Mouse (Mus musculus) small intestine, adult 2 months (tissue): ENCODE data around the gene Rab12. TPM values are rescaled to one million over a fixed set of nuclear protein-coding genes. Genes with fewer than 3 reads are reported as not detected.

Experiments used
- H3K27ac ChIP-seq: fragments of 200-500 bp; 2 replicates; pipeline ENCODE4 v1.5.1; 2012; ENCODE audit warnings: low read depth, low read length, control low read depth, inconsistent platforms; ENCODE audit not compliant: insufficient read depth
- H3K27me3 ChIP-seq: fragments of 200-500 bp; 2 replicates; pipeline ENCODE4 v1.6.1; 2012; ENCODE audit warnings: mild to moderate bottlenecking, moderate library complexity, low read length, inconsistent platforms; ENCODE audit not compliant: control insufficient read depth, insufficient read depth
- H3K36me3 ChIP-seq: fragments of 200-500 bp; 2 replicates; pipeline ENCODE4 v1.6.1; 2012; ENCODE audit warnings: mild to moderate bottlenecking, low read length, control low read depth, inconsistent platforms; ENCODE audit not compliant: control insufficient read depth, insufficient read depth
- H3K4me1 ChIP-seq: fragments of 200-500 bp; 2 replicates; pipeline ENCODE4 v1.6.1; 2012; ENCODE audit warnings: low read length, inconsistent platforms, mixed read lengths; ENCODE audit not compliant: control insufficient read depth, insufficient read depth, insufficient read length
- H3K4me3 ChIP-seq: fragments of 200-500 bp; 2 replicates; pipeline ENCODE4 v1.5.1; 2012; ENCODE audit warnings: low read depth, mild to moderate bottlenecking, control low read depth, inconsistent platforms, low read length, moderate library complexity
- CTCF ChIP-seq: fragments of 200-500 bp; IDR thresholded peaks from 2 replicates; pipeline ENCODE4 v1.5.1; 2012; ENCODE audit warnings: low read depth, mild to moderate bottlenecking, control low read depth, inconsistent platforms, low read length, moderate library complexity, mixed read lengths; ENCODE audit not compliant: insufficient replicate concordance, insufficient read length; ENCODE audit errors: extremely low read depth
- POLR2A ChIP-seq: fragments of 200-500 bp; IDR thresholded peaks from 2 replicates; pipeline ENCODE4 v1.6.1; 2012; ENCODE audit warnings: low read depth, mild to moderate bottlenecking, control low read depth, inconsistent platforms, low read length, moderate library complexity
- WGBS: fragments of 180-500 bp; shearing (Covaris S2); methylation state at CpG from one replicate; pipeline ENCODE4 v1.1.7; 2018; 5-methylcytosine and 5-hydroxymethylcytosine counted together
- polyA plus RNA-seq: library from polyadenylated mRNA; depleted of rRNA; stranded (reverse); fragments of >200 nt; gene quantifications from 2 replicates; pipeline ENCODE4 v1.2.3, GENCODE M21; 2012

Gene Rab12
- polyA plus RNA-seq, 1 experiment = 25.7 TPM

- Histone ChIP-seq H3K27me3 (no peaks in the 10 kb centered on the region), H3K4me1 (no peaks in the 10 kb centered on the region), H3K4me3 (no peak overlapping the region), H3K36me3 (no peaks in the 10 kb centered on the region), H3K27ac (no peak overlapping the region)
- TF ChIP-seq CTCF (no peak), POLR2A (no peak)
- whole genome bisulfite sequencing = 55% methylated on average over 8 of the region's 8 CpGs
Measured at GRCm38 (mm10) chr17:66470020-66470419, 49.5 kb downstream of the Rab12 start.

- Histone ChIP-seq H3K36me3 (no peaks in the 10 kb centered on the region), H3K27me3 (peaks cover 1% of the 10 kb centered on the region; the same call in 1 of the 2 replicates), H3K27ac (no peak overlapping the region), H3K4me1 (no peaks in the 10 kb centered on the region), H3K4me3 (no peak overlapping the region)
- 76% methylated on average over 1 of the region's 1 CpGs for WGBS
- no peak for TF ChIP-seq POLR2A
- TF ChIP-seq CTCF = no peak
Measured at GRCm38 (mm10) chr17:66457278-66457677, 62.3 kb downstream of the Rab12 start.

DNA sequence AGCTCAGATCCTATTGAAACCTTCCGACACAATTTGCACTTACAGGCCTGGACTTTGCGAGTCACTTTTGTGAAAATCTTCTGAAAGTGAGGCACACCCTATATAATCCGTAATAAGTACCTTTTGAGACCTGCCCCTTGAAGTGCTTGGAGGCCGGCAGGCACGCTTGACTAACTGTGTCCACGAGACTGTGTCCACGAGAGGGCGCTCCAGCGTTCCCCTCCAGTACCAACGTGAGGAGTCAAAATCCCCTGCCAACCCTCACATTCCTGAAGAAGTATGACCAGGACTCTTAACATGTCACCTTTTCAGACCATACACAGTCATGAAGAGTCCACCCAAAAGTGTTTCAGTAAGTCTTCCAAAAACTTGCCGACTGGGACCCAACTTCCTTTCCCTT lies 68.4 kb downstream of the Rab12 start:
- H3K4me3 ChIP-seq = no peak overlapping the region
- 2% methylated on average over 11 of the region's 11 CpGs for WGBS
- peaks cover 9% of the 10 kb centered on the region; the same call in 1 of the 2 replicates for H3K4me1 ChIP-seq
- no peak overlapping the region for H3K27ac ChIP-seq
- no peaks in the 10 kb centered on the region for H3K36me3 ChIP-seq
- H3K27me3 ChIP-seq = peaks cover 49% of the 10 kb centered on the region
- TF ChIP-seq POLR2A (no peak), CTCF (peak; percentile 77; the same call in 1 of the 2 replicates)

- H3K27me3 ChIP-seq = peaks cover 49% of the 10 kb centered on the region
- 7% methylated on average over 18 of the region's 18 CpGs for WGBS
- no peaks in the 10 kb centered on the region for H3K36me3 ChIP-seq
- H3K27ac ChIP-seq = no peak overlapping the region
- peaks cover 9% of the 10 kb centered on the region; the same call in 1 of the 2 replicates for H3K4me1 ChIP-seq
- TF ChIP-seq CTCF (no peak), POLR2A (no peak)
- peak overlapping the region; percentile 83 for H3K4me3 ChIP-seq
Measured at GRCm38 (mm10) chr17:66450526-66451070, 68.9 kb downstream of the Rab12 start.

- Histone ChIP-seq H3K4me1 (peaks cover 9% of the 10 kb centered on the region; the same call in 1 of the 2 replicates), H3K27me3 (peaks cover 49% of the 10 kb centered on the region), H3K4me3 (peak within 1 kb of the TSS; percentile 83), H3K36me3 (no peaks in the 10 kb centered on the region), H3K27ac (no peak within 1 kb of the TSS)
- WGBS = under 1% methylated on average over 75 of the region's 76 CpGs
- TF ChIP-seq CTCF (no peak), POLR2A (no peak)
Measured at GRCm38 (mm10) chr17:66449460-66450341, 69.8 kb downstream of the Rab12 start, which contains the start of gene Mtcl1. TSS of gene Mtcl1 (minus strand) at chr17:66449750.

GRCm38 (mm10) chr17:66448421-66449405 lies 70.8 kb downstream of the Rab12 start:
- Histone ChIP-seq H3K27me3 (peaks cover 49% of the 10 kb centered on the region), H3K4me1 (peaks cover 9% of the 10 kb centered on the region; the same call in 1 of the 2 replicates), H3K4me3 (peak overlapping the region; percentile 83), H3K36me3 (no peaks in the 10 kb centered on the region), H3K27ac (no peak overlapping the region)
- 1% methylated on average over 128 of the region's 136 CpGs for WGBS
- no peak for TF ChIP-seq CTCF
- no peak for TF ChIP-seq POLR2A
